Mouse (Mus musculus): ENCODE measurements at regions not wholly inside any gene's neighbourhood (a gene's known extent, or its start where the extent isn't known, plus 50 kb on each side); places are given as distances from the start of the nearest gene placed in this dataset.

- no peak for DNase-seq (ENCODE audit: low spot score)
These were observed 657.0 kb downstream of the Mecom start for GRCm38 (mm10) chr3:29890764-29891163.

GRCm38 (mm10) chr3:29890286-29890685 lies 657.5 kb downstream of the Mecom start:
- no peak for DNase-seq (ENCODE audit: low spot score)

GRCm38 (mm10) chr3:29889638-29890037 lies 658.2 kb downstream of the Mecom start:
- DNase-seq (ENCODE audit: low spot score): no peak

GRCm38 (mm10) chr3:29879966-29880365 lies 667.8 kb downstream of the Mecom start:
- no peak for DNase-seq (ENCODE audit: low spot score)

- no peak for DNase-seq (ENCODE audit: low spot score)
These were observed 672.0 kb downstream of the Mecom start for GRCm38 (mm10) chr3:29875768-29876167.

- DNase-seq (ENCODE audit: low spot score): no peak
These were observed 685.4 kb downstream of the Mecom start for GRCm38 (mm10) chr3:29862437-29862836.

- no peak for DNase-seq (ENCODE audit: low spot score)
These were observed 695.3 kb downstream of the Mecom start for GRCm38 (mm10) chr3:29852465-29852864.

GRCm38 (mm10) chr3:29835432-29835831 lies 712.4 kb downstream of the Mecom start:
- no peak for DNase-seq (ENCODE audit: low spot score)

- DNase-seq (ENCODE audit: low spot score): no peak
These were observed 712.9 kb downstream of the Mecom start for GRCm38 (mm10) chr3:29834884-29835283.

GRCm38 (mm10) chr3:29831346-29831745 lies 716.5 kb downstream of the Mecom start:
- DNase-seq (ENCODE audit: low spot score): no peak

GRCm38 (mm10) chr3:29822622-29823370 lies 725.0 kb downstream of the Mecom start:
- DNase-seq (ENCODE audit: low spot score): no peak

GRCm38 (mm10) chr3:29816964-29817363 lies 730.8 kb downstream of the Mecom start:
- no peak for DNase-seq (ENCODE audit: low spot score)

GRCm38 (mm10) chr3:29813276-29813675 lies 731.5 kb downstream of the Egfem1 start:
- no peak for DNase-seq (ENCODE audit: low spot score)

GRCm38 (mm10) chr3:29812480-29813240 lies 730.8 kb downstream of the Egfem1 start:
- DNase-seq (ENCODE audit: low spot score): peak; percentile 15

GRCm38 (mm10) chr3:29806046-29806445 lies 724.2 kb downstream of the Egfem1 start:
- no peak for DNase-seq (ENCODE audit: low spot score)

GRCm38 (mm10) chr3:29803456-29803855 lies 721.6 kb downstream of the Egfem1 start:
- DNase-seq (ENCODE audit: low spot score): no peak

GRCm38 (mm10) chr3:29801081-29801480 lies 719.3 kb downstream of the Egfem1 start:
- no peak for DNase-seq (ENCODE audit: low spot score)

- no peak for DNase-seq (ENCODE audit: low spot score)
These were observed 692.5 kb downstream of the Egfem1 start for GRCm38 (mm10) chr3:29774365-29774764.

- no peak for DNase-seq (ENCODE audit: low spot score)
These were observed 689.4 kb downstream of the Egfem1 start for GRCm38 (mm10) chr3:29771194-29771593.

- no peak for DNase-seq (ENCODE audit: low spot score)
These were observed 686.8 kb downstream of the Egfem1 start for GRCm38 (mm10) chr3:29768592-29768991.

GRCm38 (mm10) chr3:29764021-29764420 lies 682.2 kb downstream of the Egfem1 start:
- no peak for DNase-seq (ENCODE audit: low spot score)

- DNase-seq (ENCODE audit: low spot score): no peak
These were observed 676.1 kb downstream of the Egfem1 start for GRCm38 (mm10) chr3:29757821-29758494.

Measured in layer of hippocampus, adult 9-10 months (tissue).